Mouse (Mus musculus): ENCODE measurements around the gene Krt88.

Krt88 gene

GRCm38 (mm10) chr15:101479007-101479665 lies 31.6 kb downstream of the Krt88 start:
- peak; percentile 46 to 64 for DNase-seq (ENCODE audit: low spot score in 2 of 2)

GRCm38 (mm10) chr15:101479666-101480060 lies 32.1 kb downstream of the Krt88 start:
- peak in 1 of 2 experiments; percentile 34 for DNase-seq (ENCODE audit: low spot score in 2 of 2)

GRCm38 (mm10) chr15:101482056-101482455 lies 34.5 kb downstream of the Krt88 start:
- no peak for DNase-seq (ENCODE audit: low spot score in 2 of 2)

- DNase-seq (ENCODE audit: low spot score in 2 of 2): no peak
These were observed 36.1 kb downstream of the Krt88 start for GRCm38 (mm10) chr15:101483646-101484045.

GRCm38 (mm10) chr15:101484939-101485338 lies 37.4 kb downstream of the Krt88 start:
- no peak for DNase-seq (ENCODE audit: low spot score in 2 of 2)

- DNase-seq (ENCODE audit: low spot score in 2 of 2): peak; percentile 38 to 50
These were observed 38.5 kb downstream of the Krt88 start for GRCm38 (mm10) chr15:101485911-101486635.

GRCm38 (mm10) chr15:101491431-101491830 lies 43.9 kb downstream of the Krt88 start, which contains the start of gene Krt83:
Gene Krt83, minus strand, starts transcription at chr15:101491512.
- no peak for DNase-seq (ENCODE audit: low spot score in 2 of 2)

GRCm38 (mm10) chr15:101492718-101493117 lies 45.2 kb downstream of the Krt88 start:
- DNase-seq (ENCODE audit: low spot score in 2 of 2): no peak

GRCm38 (mm10) chr15:101493713-101494112 lies 46.2 kb downstream of the Krt88 start:
- DNase-seq (ENCODE audit: low spot score in 2 of 2): no peak

GRCm38 (mm10) chr15:101494203-101494602 lies 46.7 kb downstream of the Krt88 start:
- DNase-seq (ENCODE audit: low spot score in 2 of 2): no peak

GRCm38 (mm10) chr15:101495266-101495665 lies 47.7 kb downstream of the Krt88 start:
- DNase-seq (ENCODE audit: low spot score in 2 of 2): no peak

- DNase-seq (ENCODE audit: low spot score in 2 of 2): no peak
These were observed 49.6 kb downstream of the Krt88 start for GRCm38 (mm10) chr15:101497181-101497580.
